Mouse (Mus musculus): ENCODE results near the gene Hip1.
"Not testable (repeated sequence)": the region's sequence is repeated elsewhere in the genome, so short reads cannot be mapped to it uniquely, and the experiment has no call there.

The Hip1 gene

GRCm38 (mm10) chr5:135431111-135431510 lies 113.8 kb downstream of the Hip1 start:
- no peak for DNase-seq

- no peak for DNase-seq
Observed at GRCm38 (mm10) chr5:135428786-135429185, 116.1 kb downstream of the Hip1 start.

- no peak for DNase-seq
Observed at GRCm38 (mm10) chr5:135410266-135410665, 134.7 kb downstream of the Hip1 start.

- DNase-seq, result no peak
Observed at GRCm38 (mm10) chr5:135408114-135408513, 136.8 kb downstream of the Hip1 start.

GRCm38 (mm10) chr5:135405437-135405836 lies 139.5 kb downstream of the Hip1 start:
- no peak for DNase-seq

- DNase-seq, result no peak
Observed at GRCm38 (mm10) chr5:135404623-135405022, 140.3 kb downstream of the Hip1 start.

GRCm38 (mm10) chr5:135400244-135400643 lies 144.7 kb downstream of the Hip1 start:
- DNase-seq, result no peak

GRCm38 (mm10) chr5:135399382-135399781 lies 145.5 kb downstream of the Hip1 start:
- DNase-seq, result no peak

- no peak for DNase-seq
Observed at GRCm38 (mm10) chr5:135395826-135396225, 149.1 kb downstream of the Hip1 start.

GRCm38 (mm10) chr5:135394004-135394823 lies 150.7 kb downstream of the Hip1 start, which contains the start of gene Pom121:
Gene Pom121 (minus strand): TSS chr5:135394546.
- DNase-seq, result peak; percentile 72 to 74

GRCm38 (mm10) chr5:135383771-135384170 lies 161.1 kb downstream of the Hip1 start:
- no peak for DNase-seq

GRCm38 (mm10) chr5:135382746-135383145 lies 162.2 kb downstream of the Hip1 start:
- no peak for DNase-seq

- DNase-seq, result no peak
Observed at GRCm38 (mm10) chr5:135381356-135381925, 163.5 kb downstream of the Hip1 start.

GRCm38 (mm10) chr5:135380681-135381080 lies 164.2 kb downstream of the Hip1 start:
- DNase-seq, result no peak

- no peak for DNase-seq
Observed at GRCm38 (mm10) chr5:135376341-135376740, 168.6 kb downstream of the Hip1 start.

- DNase-seq, result no peak
Observed at GRCm38 (mm10) chr5:135375167-135375566, 169.8 kb downstream of the Hip1 start.

GRCm38 (mm10) chr5:135373601-135374000 lies 171.3 kb downstream of the Hip1 start:
- no peak for DNase-seq

GRCm38 (mm10) chr5:135371195-135371594 lies 173.7 kb downstream of the Hip1 start:
- DNase-seq, result no peak

GRCm38 (mm10) chr5:135369787-135370654 lies 174.9 kb downstream of the Hip1 start, which contains the start of gene Nsun5:
Gene Nsun5 (plus strand): TSS chr5:135369953.
- DNase-seq, result peak; percentile 78 to 88

- not testable (repeated sequence) for DNase-seq
Observed at GRCm38 (mm10) chr5:135369196-135369595, 175.7 kb downstream of the Hip1 start.

- DNase-seq, result no peak
Observed at GRCm38 (mm10) chr5:135368312-135368711, 176.6 kb downstream of the Hip1 start.

GRCm38 (mm10) chr5:135367841-135368240 lies 177.1 kb downstream of the Hip1 start:
- DNase-seq, result no peak

- no peak for DNase-seq
Observed at GRCm38 (mm10) chr5:135363540-135363939, 181.4 kb downstream of the Hip1 start.

Measured in thymus, adult 18-20 months (tissue).